Mouse (Mus musculus) cerebellum, adult 11-12 months (tissue): ENCODE measurements at regions not wholly inside any gene's neighbourhood (a gene's known extent, or its start where the extent isn't known, plus 50 kb on each side); places are given as distances from the start of the nearest gene placed in this dataset.
"Not testable (repeated sequence)": the region's sequence is repeated elsewhere in the genome, so short reads cannot be mapped to it uniquely, and the experiment has no call there.

Source experiments
- DNase-seq: peaks from one replicate; pipeline ENCODE4 v3.0.0; 2022

GRCm38 (mm10) chr4:7385069-7385468 is 853.8 kb downstream of the Car8 start:
- no peak for DNase-seq

- DNase-seq = no peak
Measured at GRCm38 (mm10) chr4:7379996-7380395, 858.8 kb downstream of the Car8 start.

- DNase-seq = no peak
Measured at GRCm38 (mm10) chr4:7364238-7365040, 874.4 kb downstream of the Car8 start.

- DNase-seq = no peak
Measured at GRCm38 (mm10) chr4:7363508-7363907, 875.3 kb downstream of the Car8 start.

- no peak for DNase-seq
Measured at GRCm38 (mm10) chr4:7356202-7356601, 882.6 kb downstream of the Car8 start.

GRCm38 (mm10) chr4:7347317-7347716 is 891.5 kb downstream of the Car8 start:
- no peak for DNase-seq

- no peak for DNase-seq
Measured at GRCm38 (mm10) chr4:7341159-7341558, 897.7 kb downstream of the Car8 start.

GRCm38 (mm10) chr4:7314261-7314660 is 924.6 kb downstream of the Car8 start:
- DNase-seq = no peak

GRCm38 (mm10) chr4:7313219-7313618 is 925.6 kb downstream of the Car8 start:
- no peak for DNase-seq

GRCm38 (mm10) chr4:7312160-7312559 is 926.7 kb downstream of the Car8 start:
- DNase-seq = no peak

GRCm38 (mm10) chr4:7269047-7269446 is 969.8 kb downstream of the Car8 start:
- DNase-seq = no peak

- DNase-seq = no peak
Measured at GRCm38 (mm10) chr4:7256486-7256885, 982.4 kb downstream of the Car8 start.

GRCm38 (mm10) chr4:7253616-7254015 is 985.2 kb downstream of the Car8 start:
- no peak for DNase-seq

GRCm38 (mm10) chr4:7251641-7252040 is 987.2 kb downstream of the Car8 start:
- DNase-seq = no peak

- no peak for DNase-seq
Measured at GRCm38 (mm10) chr4:7247816-7248215, 991.0 kb downstream of the Car8 start.

GRCm38 (mm10) chr4:7247244-7247643 is 991.6 kb downstream of the Car8 start:
- DNase-seq = no peak

- DNase-seq = no peak
Measured at GRCm38 (mm10) chr4:7246828-7247227, 992.0 kb downstream of the Car8 start.

- DNase-seq = no peak
Measured at GRCm38 (mm10) chr4:7245653-7246052, 993.2 kb downstream of the Car8 start.

GRCm38 (mm10) chr4:7237848-7238247 is 1001.0 kb downstream of the Car8 start:
- no peak for DNase-seq

- DNase-seq = not testable (repeated sequence)
Measured at GRCm38 (mm10) chr4:7234537-7234936, 1004.3 kb downstream of the Car8 start.

GRCm38 (mm10) chr4:7228980-7229379 is 1009.9 kb downstream of the Car8 start:
- DNase-seq = no peak

GRCm38 (mm10) chr4:7222922-7223321 is 1015.9 kb downstream of the Car8 start:
- DNase-seq = no peak

- DNase-seq = no peak
Measured at GRCm38 (mm10) chr4:7220426-7220825, 1018.4 kb downstream of the Car8 start.

GRCm38 (mm10) chr4:7215048-7216030 is 1023.5 kb downstream of the Car8 start:
- no peak for DNase-seq
